Mouse (Mus musculus): Measurements from ENCODE around the gene Supt5.

GRCm38 (mm10) chr7:28347746-28348145, 9.2 kb upstream of the Supt5 start:
- no peak for TF ChIP-seq GATA1 (IDR thresholded peaks at IDR 0.05; ENCODE audit: borderline replicate concordance, low read length)
- no peak for TF ChIP-seq FLI1 (IDR thresholded peaks at IDR 0.05; ENCODE audit: low read length)

Measured in megakaryocyte, embryonic 14.5 days (primary cell).